Mouse (Mus musculus): Measurements from ENCODE around the gene Rad9b. TPM values are rescaled to one million over a fixed set of nuclear protein-coding genes. Genes with fewer than 3 reads are reported as not detected.
A peak's percentile ranks its signal among the peaks of the same experiment; 100 is the strongest.

Gene Rad9b
- total and polyA plus RNA-seq, 3 experiments = 9.0 to 10.4 (median 10.3) TPM

- peak; percentile 94 for TF ChIP-seq SIN3A (IDR thresholded peaks at IDR 0.05; ENCODE audit: low read length)
- TF ChIP-seq MAZ (IDR thresholded peaks at IDR 0.05; ENCODE audit: low read depth, low read length) = no peak; the same call in 1 of the 2 replicates
- peak; percentile 73 for TF ChIP-seq IRF4 (IDR thresholded peaks at IDR 0.05; ENCODE audit: low read depth, low read length)
- peak; percentile 84; the same call in 1 of the 2 replicates for TF ChIP-seq ZMIZ1 (IDR thresholded peaks at IDR 0.05; ENCODE audit: low read depth, low read length)
- peak; percentile 85 for TF ChIP-seq POLR2A (IDR thresholded peaks at IDR 0.05; ENCODE audit: low read depth, low read length)
- no peak; the same call in 1 of the 2 replicates for TF ChIP-seq CHD1 (IDR thresholded peaks at IDR 0.05; ENCODE audit: low read depth, low read length)
- TF ChIP-seq UBTF (IDR thresholded peaks at IDR 0.05; ENCODE audit: low read depth, low read length) = no peak
These were observed 18.2 kb upstream of the Rad9b start, which contains the start of gene Fam216a (continued) for GRCm38 (mm10) chr5:122372192-122372769.

- dilution Hi-C loops (cut with MboI; ENCODE audit: extremely low pct_ligation_motif_present, extremely low pct_unique_long_range_greater_than_20kb, low sequenced_read_pairs) = no loop called here
- Histone ChIP-seq H3K9me3 (replicated peaks; ENCODE audit: low read length) (no peaks in the 10 kb centered on the region), H3K4me3 (replicated peaks in 1 of 3; ENCODE audit: low read depth in 2 of 3, low read length in 2 of 3, poor library complexity in 1 of 3) (peak within 1 kb of the TSS; percentile 63 to 91 (median 80)), H3K9ac (ENCODE audit: insufficient read depth, low read depth) (peak within 1 kb of the TSS; percentile 79), H3K27ac (ENCODE audit: insufficient read depth, low read depth) (peak within 1 kb of the TSS; percentile 84), H3K27me3 (replicated peaks) (no peaks in the 10 kb centered on the region), H3K4me2 (ENCODE audit: insufficient read depth, low read depth, poor library complexity, severe bottlenecking) (peak within 1 kb of the TSS; percentile 98), H3K36me3 (replicated peaks in 1 of 2; ENCODE audit: control insufficient read depth in 1 of 2, insufficient read depth in 1 of 2, low read length in 1 of 2) (peaks cover 28 to 55% of the 10 kb centered on the region in 2 experiments), H3K4me1 (ENCODE audit: control insufficient read depth in 1 of 2, insufficient read depth in 2 of 2) (peaks cover 4 to 15% of the 10 kb centered on the region in 2 experiments; a peak in 3 of 4 replicates), H3K79me2 (replicated peaks; ENCODE audit: control insufficient read depth, extremely low read depth, insufficient read depth, poor library complexity, severe bottlenecking) (peaks cover 18% of the 10 kb centered on the region)
- TF ChIP-seq CHD2 (IDR thresholded peaks at IDR 0.05; ENCODE audit: low read length) = no peak
- 0 out of 2 replicates have a peak, but pooled peaks have one; percentile 55 for TF ChIP-seq KAT2A (IDR thresholded peaks at IDR 0.05; ENCODE audit: insufficient replicate concordance, low read length)
- TF ChIP-seq POLR2A (IDR thresholded peaks at IDR 0.05; ENCODE audit: low read depth, low read length) = no peak
- no peak for TF ChIP-seq E2F4 (IDR thresholded peaks at IDR 0.05; ENCODE audit: insufficient replicate concordance, low read depth, low read length)
- no peak for TF ChIP-seq POLR2AphosphoS2 (IDR thresholded peaks at IDR 0.05; ENCODE audit: low read depth, low read length)
- no peak for TF ChIP-seq NRF1 (IDR thresholded peaks at IDR 0.05; ENCODE audit: low read depth, low read length)
- no peak for TF ChIP-seq ZNF384 (IDR thresholded peaks at IDR 0.05; ENCODE audit: low read depth, low read length)
- 0 out of 2 replicates have a peak, but pooled peaks have one; percentile 44 for TF ChIP-seq UBTF (IDR thresholded peaks at IDR 0.05; ENCODE audit: low read depth, low read length)
- no peak for TF ChIP-seq JUN (IDR thresholded peaks at IDR 0.05; ENCODE audit: insufficient read depth, low read depth, low read length)
- DNase-seq (ENCODE audit: extremely low read depth) = no peak
- in situ Hi-C loops (cut with MboI; ENCODE audit: low pct_ligation_motif_present, low pct_unique_long_range_greater_than_20kb, low sequenced_read_pairs) = no loop called here
These were observed 17.7 kb upstream of the Rad9b start, which contains the start of gene Gpn3 for GRCm38 (mm10) chr5:122371591-122372191. Gpn3 (plus strand) TSS chr5:122371876.

DNA sequence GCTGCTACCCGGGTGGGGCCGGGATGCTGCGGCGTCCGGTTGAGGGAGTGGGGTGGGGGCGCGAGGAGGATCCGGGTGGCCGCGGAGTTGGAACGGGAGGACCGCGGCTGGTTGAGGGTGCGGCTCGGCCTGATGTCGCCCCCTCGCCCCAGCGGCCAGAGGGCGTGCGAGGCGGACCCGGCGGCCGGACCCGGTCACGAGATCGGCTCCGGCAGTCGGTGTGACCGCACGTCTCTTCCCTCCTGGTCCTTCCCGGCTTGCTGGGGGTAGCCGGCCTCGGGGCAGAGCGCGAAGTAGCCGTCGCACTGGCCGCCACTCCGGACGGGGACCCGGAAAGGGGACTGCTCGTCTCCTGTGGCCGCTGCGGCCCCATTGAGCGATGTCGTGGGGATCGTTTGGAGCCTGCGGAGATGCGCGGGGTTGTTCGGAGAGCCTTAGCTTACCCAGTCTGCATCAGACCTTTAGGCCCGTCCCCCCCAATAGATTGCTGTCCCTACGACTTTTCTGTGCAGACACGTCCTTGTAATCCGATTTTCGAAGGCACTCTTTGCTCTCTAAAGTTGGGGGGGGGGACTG is 547 bp upstream of the Rad9b start:
- Histone ChIP-seq H3K27me3 (replicated peaks) (no peaks in the 10 kb centered on the region), H3K27ac (ENCODE audit: insufficient read depth, low read depth) (peak overlapping the region; percentile 32; the same call in 1 of the 2 replicates), H3K9me3 (replicated peaks; ENCODE audit: low read length) (no peaks in the 10 kb centered on the region), H3K4me1 (ENCODE audit: control insufficient read depth in 1 of 2, insufficient read depth in 2 of 2) (peaks cover 3 to 26% of the 10 kb centered on the region in 2 experiments), H3K36me3 (replicated peaks in 1 of 2; ENCODE audit: control insufficient read depth in 1 of 2, insufficient read depth in 1 of 2, low read length in 1 of 2) (peaks cover 4 to 30% of the 10 kb centered on the region in 2 experiments), H3K9ac (ENCODE audit: insufficient read depth, low read depth) (peak overlapping the region; percentile 66), H3K4me2 (ENCODE audit: insufficient read depth, low read depth, poor library complexity, severe bottlenecking) (peak overlapping the region; percentile 24; the same call in 1 of the 2 replicates), H3K4me3 (replicated peaks in 1 of 3; ENCODE audit: low read depth in 2 of 3, low read length in 2 of 3, poor library complexity in 1 of 3) (peak overlapping the region; percentile 76 to 98 (median 94)), H3K79me2 (replicated peaks; ENCODE audit: control insufficient read depth, extremely low read depth, insufficient read depth, poor library complexity, severe bottlenecking) (peaks cover 8% of the 10 kb centered on the region)
- DNase-seq (ENCODE audit: extremely low read depth) = no peak
- dilution Hi-C loops (cut with MboI; ENCODE audit: extremely low pct_ligation_motif_present, extremely low pct_unique_long_range_greater_than_20kb, low sequenced_read_pairs) = no loop called here
- in situ Hi-C loops (cut with MboI; ENCODE audit: low pct_ligation_motif_present, low pct_unique_long_range_greater_than_20kb, low sequenced_read_pairs) = no loop called here
- TF ChIP-seq PAX5 (IDR thresholded peaks at IDR 0.05; ENCODE audit: low read length) = no peak
- no peak for TF ChIP-seq TCF12 (IDR thresholded peaks at IDR 0.05; ENCODE audit: low read depth, low read length)
- TF ChIP-seq ETS1 (conservative IDR thresholded peaks at IDR 0.05; ENCODE audit: low read depth, low read length) = no peak
- 0 out of 2 replicates have a peak, but pooled peaks have one; percentile 3 for TF ChIP-seq MEF2A (IDR thresholded peaks at IDR 0.05; ENCODE audit: borderline replicate concordance, low read depth, low read length)
- TF ChIP-seq UBTF (IDR thresholded peaks at IDR 0.05; ENCODE audit: low read depth, low read length) = 0 out of 2 replicates have a peak, but pooled peaks have one; percentile 68
- TF ChIP-seq CTCF (conservative IDR thresholded peaks at IDR 0.05 in 1 of 2, IDR thresholded peaks at IDR 0.05 in 1 of 2; ENCODE audit: low read depth in 2 of 2, low read length in 2 of 2) = peak in 1 of 2 experiments; percentile 29; a peak in 2 of 4 replicates
- TF ChIP-seq ZC3H11A (IDR thresholded peaks at IDR 0.05; ENCODE audit: low read depth, low read length) = no peak
- TF ChIP-seq MXI1 (IDR thresholded peaks at IDR 0.05; ENCODE audit: low read depth, low read length) = peak; percentile 71
- TF ChIP-seq ELF1 (IDR thresholded peaks at IDR 0.05; ENCODE audit: low read depth, low read length) = no peak; the same call in 1 of the 2 replicates
- TF ChIP-seq CHD1 (IDR thresholded peaks at IDR 0.05; ENCODE audit: low read depth, low read length) = no peak
- TF ChIP-seq BHLHE40 (IDR thresholded peaks at IDR 0.05; ENCODE audit: low read depth, low read length) = peak; percentile 72
- TF ChIP-seq RAD21 (IDR thresholded peaks at IDR 0.05; ENCODE audit: low read depth, low read length) = no peak
